Mouse (Mus musculus) stomach, postnatal 0 days (tissue): ENCODE results near the gene Yars2. TPM values are rescaled to one million over a fixed set of nuclear protein-coding genes. Genes with fewer than 3 reads are reported as not detected.
A peak's percentile ranks its signal among the peaks of the same experiment; 100 is the strongest.

Experiments
- ATAC-seq: fragments of 200-750 bp; cut with Nextera tagmentation; 2 replicates; pipeline ENCODE4 v1.8.0; 2017; ENCODE audit not compliant: low FRiP score, low TSS enrichment
- DNase-seq: peaks from one replicate; pipeline ENCODE4 v3.0.0-alpha.2; 2016; ENCODE audit warnings: low spot score
- H3K27ac ChIP-seq: fragments of 300-500 bp; sonication (generic); replicated peaks from 2 replicates; pipeline ENCODE4 v1.5.1; 2014; ENCODE audit warnings: mild to moderate bottlenecking, control low read depth
- H3K27me3 ChIP-seq: fragments of 300-500 bp; sonication (generic); 2 replicates; pipeline ENCODE4 v1.6.1; 2014; ENCODE audit warnings: low read length; ENCODE audit not compliant: control insufficient read depth, insufficient read depth
- H3K36me3 ChIP-seq: fragments of 300-500 bp; sonication (generic); 2 replicates; pipeline ENCODE4 v1.6.1; 2014; ENCODE audit warnings: low read length, mixed read lengths; ENCODE audit not compliant: control insufficient read depth, insufficient read depth
- H3K4me1 ChIP-seq: fragments of 300-500 bp; sonication (generic); replicated peaks from 2 replicates; pipeline ENCODE4 v1.6.1; 2014; ENCODE audit warnings: antibody characterized with exemption; ENCODE audit not compliant: control insufficient read depth, insufficient read depth
- H3K4me2 ChIP-seq: fragments of 300-500 bp; sonication (generic); replicated peaks from 2 replicates; pipeline ENCODE4 v1.6.1; 2014; ENCODE audit warnings: low read depth, mild to moderate bottlenecking, control low read depth, moderate library complexity
- H3K4me3 ChIP-seq: fragments of 300-500 bp; sonication (generic); 2 replicates; pipeline ENCODE4 v1.5.1; 2014; ENCODE audit warnings: low read depth, low read length, control low read depth
- H3K9ac ChIP-seq: fragments of 300-500 bp; sonication (generic); 2 replicates; pipeline ENCODE4 v1.6.1; 2014; ENCODE audit warnings: mild to moderate bottlenecking, low read length, control low read depth, mixed read lengths
- H3K9me3 ChIP-seq: fragments of 300-500 bp; sonication (generic); 2 replicates; pipeline ENCODE4 v1.6.1; 2016; ENCODE audit warnings: low read length; ENCODE audit not compliant: control insufficient read depth
- CTCF ChIP-seq: IDR thresholded peaks from 2 replicates; pipeline ENCODE4 v1.5.1; 2016; ENCODE audit warnings: antibody characterized with exemption, low read depth, mild to moderate bottlenecking, moderate library complexity
- EP300 ChIP-seq: optimal IDR thresholded peaks from 2 replicates; pipeline ENCODE3; 2016; ENCODE audit warnings: antibody characterized with exemption
- WGBS: fragments of 180-500 bp; shearing (Covaris S2); extraction: QIAGEN DNeasy Blood & Tissue Kit; methylation state at CpG from one replicate; pipeline ENCODE4 v1.1.7; 2014; 5-methylcytosine and 5-hydroxymethylcytosine counted together
- polyA plus RNA-seq: library from polyadenylated mRNA; unstranded; fragments of >200 nt; fragmentation: Nextera tagmentation; extraction: Ambion mirVana; gene quantifications from 2 replicates; pipeline ENCODE4 v1.2.1, GENCODE M21; 2015

Gene Yars2
- 22.6 and 25.0 TPM in 2 replicates for polyA plus RNA-seq

- DNase-seq (peak; percentile 88), ATAC-seq (peak; percentile 98)
- Histone ChIP-seq H3K9me3 (no peaks in the 10 kb centered on the region), H3K27me3 (no peaks in the 10 kb centered on the region), H3K9ac (peak within 1 kb of the TSS; percentile 84), H3K4me1 (0 out of 2 replicates have a peak, but pooled peaks cover 3% of the 10 kb centered on the region), H3K27ac (peak within 1 kb of the TSS; percentile 93), H3K4me2 (peak within 1 kb of the TSS; percentile 90), H3K4me3 (peak within 1 kb of the TSS; percentile 91), H3K36me3 (0 out of 2 replicates have a peak, but pooled peaks cover 4% of the 10 kb centered on the region)
- under 1% methylated on average over 48 of the region's 50 CpGs for WGBS
- TF ChIP-seq EP300 (no peak), CTCF (peak; percentile 91)
Observed at GRCm38 (mm10) chr16:16302369-16303137, at the start of gene Yars2. Yars2 (plus strand) TSS chr16:16302965.

- Histone ChIP-seq H3K36me3 (no peaks in the 10 kb centered on the region), H3K27me3 (no peaks in the 10 kb centered on the region), H3K27ac (no peak overlapping the region), H3K9ac (no peak overlapping the region), H3K4me1 (no peaks in the 10 kb centered on the region), H3K4me2 (no peak overlapping the region), H3K9me3 (no peaks in the 10 kb centered on the region), H3K4me3 (no peak overlapping the region)
- no peak for TF ChIP-seq EP300
- TF ChIP-seq CTCF, result no peak
- DNase-seq (no peak), ATAC-seq (no peak)
- WGBS, result 40% methylated on average over 4 of the region's 4 CpGs
Observed at GRCm38 (mm10) chr16:16253326-16254074, 49.3 kb upstream of the Yars2 start.

DNA sequence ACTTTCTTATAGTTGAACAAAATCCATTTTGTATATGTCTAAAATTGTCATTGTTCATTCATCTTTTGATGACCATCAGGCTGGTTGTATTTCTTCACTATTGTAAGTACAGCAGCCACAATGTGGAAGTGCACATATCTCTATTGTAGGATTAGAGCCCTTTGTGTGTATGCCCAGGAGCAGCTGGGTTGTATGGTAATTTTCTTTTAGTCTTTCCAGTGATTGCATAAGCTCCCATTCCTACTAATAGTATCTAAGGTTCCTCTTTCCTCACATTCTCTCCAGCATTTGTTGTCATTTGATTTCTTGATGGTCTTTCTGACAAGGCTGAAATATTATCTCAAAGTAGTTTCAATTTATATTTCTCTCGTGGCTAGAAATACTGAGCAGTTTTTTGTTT is 47.5 kb upstream of the Yars2 start:
- TF ChIP-seq CTCF (no peak), EP300 (no peak)
- no peak for DNase-seq
- Histone ChIP-seq H3K4me2 (no peak overlapping the region), H3K36me3 (no peaks in the 10 kb centered on the region), H3K27me3 (no peaks in the 10 kb centered on the region), H3K9ac (no peak overlapping the region), H3K27ac (no peak overlapping the region), H3K4me3 (no peak overlapping the region), H3K4me1 (no peaks in the 10 kb centered on the region), H3K9me3 (no peaks in the 10 kb centered on the region)
- WGBS, result 40% methylated on average over 1 of the region's 1 CpGs
- ATAC-seq, result no peak

DNA sequence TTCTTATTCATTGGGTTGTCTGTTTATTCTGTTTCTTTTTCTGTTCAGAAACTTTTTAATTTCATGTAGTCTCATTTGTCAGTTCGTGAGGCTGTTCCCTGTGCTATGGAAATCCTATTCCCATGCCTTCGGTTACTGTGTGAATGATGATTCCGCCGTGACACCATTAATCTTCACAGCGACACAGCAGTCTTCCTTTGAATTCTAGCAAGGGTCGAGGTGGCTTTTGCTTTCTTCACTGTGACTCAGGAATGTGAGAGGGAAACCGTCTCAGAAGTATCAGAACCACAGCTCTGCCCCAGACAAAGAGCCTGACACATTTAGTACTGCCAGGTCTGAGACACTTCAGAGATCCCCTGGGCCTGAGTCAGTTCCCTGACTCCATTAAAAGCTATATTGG is 46.9 kb upstream of the Yars2 start:
- H3K4me1 ChIP-seq, result no peaks in the 10 kb centered on the region
- H3K4me3 ChIP-seq, result no peak overlapping the region
- H3K27ac ChIP-seq, result no peak overlapping the region
- no peaks in the 10 kb centered on the region for H3K9me3 ChIP-seq
- H3K27me3 ChIP-seq, result no peaks in the 10 kb centered on the region
- no peak for DNase-seq
- TF ChIP-seq CTCF, result no peak
- TF ChIP-seq EP300, result no peak
- no peak for ATAC-seq
- 43% methylated on average over 7 of the region's 7 CpGs for WGBS
- H3K36me3 ChIP-seq, result no peaks in the 10 kb centered on the region
- no peak overlapping the region for H3K4me2 ChIP-seq
- no peak overlapping the region for H3K9ac ChIP-seq

GRCm38 (mm10) chr16:16256672-16257071 is 46.1 kb upstream of the Yars2 start:
- Histone ChIP-seq H3K4me2 (no peak overlapping the region), H3K9ac (no peak overlapping the region), H3K9me3 (no peaks in the 10 kb centered on the region), H3K4me1 (no peaks in the 10 kb centered on the region), H3K36me3 (no peaks in the 10 kb centered on the region), H3K27ac (no peak overlapping the region), H3K27me3 (no peaks in the 10 kb centered on the region), H3K4me3 (no peak overlapping the region)
- ATAC-seq, result no peak
- WGBS, result 68% methylated on average over 1 of the region's 1 CpGs
- TF ChIP-seq EP300 (no peak), CTCF (no peak)
- DNase-seq, result no peak

DNA sequence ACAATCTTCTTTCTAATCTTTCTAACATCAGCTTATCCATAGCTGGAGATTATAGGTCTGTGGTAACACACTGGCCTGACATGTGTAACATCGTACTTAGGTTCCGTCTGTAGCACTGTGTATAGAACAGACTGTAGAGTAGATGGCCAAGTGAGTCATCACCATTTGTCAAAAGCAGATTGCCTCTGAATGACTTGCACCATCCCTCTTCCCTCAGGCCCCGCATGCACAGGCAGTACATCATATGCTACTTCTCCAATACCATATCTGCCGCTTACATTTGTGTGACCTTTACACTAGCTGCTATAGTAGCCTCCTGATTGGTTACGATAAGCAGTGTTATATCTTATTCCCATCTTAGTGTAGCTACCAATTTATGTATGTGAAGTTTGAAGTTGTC is 41.9 kb upstream of the Yars2 start:
- 64% methylated on average over 5 of the region's 5 CpGs for WGBS
- no peaks in the 10 kb centered on the region for H3K4me1 ChIP-seq
- H3K27ac ChIP-seq, result no peak overlapping the region
- no peak overlapping the region for H3K4me3 ChIP-seq
- DNase-seq, result no peak
- no peaks in the 10 kb centered on the region for H3K9me3 ChIP-seq
- H3K9ac ChIP-seq, result no peak overlapping the region
- TF ChIP-seq EP300 (no peak), CTCF (no peak)
- H3K27me3 ChIP-seq, result no peaks in the 10 kb centered on the region
- no peak overlapping the region for H3K4me2 ChIP-seq
- ATAC-seq, result no peak
- no peaks in the 10 kb centered on the region for H3K36me3 ChIP-seq
